Mouse (Mus musculus) telencephalon, adult 2 months (tissue): ENCODE measurements around the gene Ptprm.

ENCODE experiments used
- DNase-seq: peaks from one replicate; pipeline ENCODE4 v3.0.0-alpha.2; 2011; ENCODE audit warnings: low read depth, low spot score

Ptprm gene

DNA sequence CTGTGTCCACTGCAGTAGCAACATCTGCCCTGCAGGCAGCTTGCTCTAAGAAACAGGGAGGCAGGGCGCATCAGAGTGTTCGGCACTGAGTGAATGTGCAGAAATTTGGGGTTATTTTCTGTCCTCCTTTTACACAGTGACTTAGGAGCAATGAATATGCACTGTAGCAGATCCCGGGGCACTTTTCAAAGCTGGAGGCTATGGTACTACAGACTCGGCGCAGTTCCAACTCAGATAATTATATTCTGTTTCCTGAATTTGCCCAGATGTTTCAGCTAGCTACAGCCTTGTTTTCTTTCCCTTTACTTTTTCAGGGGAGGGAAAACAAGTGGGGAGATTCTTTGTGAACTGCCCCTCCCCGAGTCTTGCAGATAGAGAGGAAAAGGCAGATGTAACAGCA lies 281.1 kb downstream of the Ptprm start:
- DNase-seq, result no peak

DNA sequence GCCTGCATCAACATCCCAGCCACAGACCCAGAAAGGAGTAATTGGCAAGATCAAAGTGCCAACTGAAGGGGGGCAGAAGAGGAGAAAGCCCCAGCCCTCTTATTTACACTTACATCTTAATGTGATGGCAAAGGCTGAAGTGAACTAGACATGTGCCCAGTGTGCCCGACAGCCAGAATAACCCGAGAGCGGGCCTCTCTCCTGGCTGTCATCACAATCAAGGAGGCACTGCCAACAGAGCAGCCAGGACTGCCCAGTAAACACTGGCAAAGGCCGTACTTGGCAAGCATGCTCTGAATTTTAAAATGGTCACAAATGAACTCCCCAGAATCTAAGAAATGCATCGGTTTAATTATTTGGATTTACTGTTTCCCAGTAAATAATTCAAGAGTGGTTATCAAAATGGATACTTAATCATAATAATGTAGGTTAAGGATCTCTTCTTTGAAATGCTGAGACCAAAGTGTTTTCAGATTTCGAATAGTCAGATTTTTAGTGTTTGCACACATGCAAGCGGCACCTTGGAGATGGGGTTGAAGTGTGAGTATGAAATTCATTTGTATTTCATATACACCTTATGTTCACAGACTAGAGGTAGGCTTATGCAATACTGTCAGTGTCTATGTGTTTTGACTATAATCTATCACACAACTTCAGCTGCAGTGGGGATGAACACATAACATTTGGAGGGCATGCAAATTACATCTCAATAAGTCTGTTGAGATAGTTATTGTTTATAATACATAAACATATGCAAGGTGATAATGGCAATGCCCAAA lies 282.8 kb downstream of the Ptprm start:
- DNase-seq, result no peak

DNA sequence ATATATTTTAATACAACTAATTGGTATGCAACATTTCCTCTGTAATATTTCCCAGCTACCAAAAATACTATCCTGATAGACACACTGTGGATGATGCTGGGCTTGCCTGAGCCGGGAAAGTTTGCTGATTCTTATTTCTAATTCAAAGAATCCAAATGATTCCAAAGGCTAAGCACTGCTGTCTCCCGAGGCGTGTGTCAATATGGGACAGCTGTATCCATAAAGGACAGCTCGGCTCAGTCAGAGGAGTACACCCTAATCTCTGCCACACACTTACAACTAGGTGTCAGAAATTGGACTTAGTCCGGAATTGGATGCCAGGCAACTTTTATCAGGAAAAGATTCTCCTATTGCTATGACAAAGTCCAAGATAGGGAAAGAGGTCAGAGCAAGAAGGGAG lies 290.6 kb downstream of the Ptprm start:
- DNase-seq, result no peak

DNA sequence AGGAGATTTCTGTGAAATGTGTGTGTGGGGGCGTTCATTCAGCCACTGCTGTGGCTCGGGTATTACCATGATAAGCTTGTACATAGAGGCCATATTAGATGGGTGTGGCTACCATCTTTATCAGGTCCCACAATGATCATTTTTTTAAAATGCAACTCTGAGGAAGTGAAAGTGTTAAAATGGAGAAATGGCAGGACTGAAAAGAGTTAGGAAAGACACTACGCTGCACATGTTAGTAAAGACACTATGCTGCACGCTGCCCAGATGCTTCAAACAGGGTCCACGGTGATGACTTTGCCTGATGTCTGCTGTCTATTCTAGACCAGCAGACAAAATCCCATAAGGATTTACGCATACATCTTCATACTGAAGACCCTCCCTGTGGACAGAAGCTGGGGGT lies 298.6 kb downstream of the Ptprm start:
- DNase-seq, result no peak

DNA sequence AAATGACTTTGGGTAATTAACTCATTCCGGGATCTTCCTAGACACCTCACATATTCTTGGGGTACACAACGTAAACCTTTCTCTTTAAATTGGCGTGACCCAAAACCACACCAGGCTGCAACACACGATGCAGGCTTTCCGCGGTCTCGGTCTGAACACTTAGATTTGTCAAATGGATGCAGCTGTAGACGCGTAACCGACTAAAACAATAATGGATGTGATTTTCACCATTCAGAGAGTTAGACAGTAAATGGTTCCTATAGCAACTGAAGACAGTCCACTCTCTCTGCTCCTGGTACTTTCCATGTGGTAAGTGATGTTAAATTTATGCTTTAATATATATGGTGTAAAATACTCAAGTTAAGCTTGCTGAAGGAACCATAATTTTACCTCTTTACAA lies 300.1 kb downstream of the Ptprm start:
- no peak for DNase-seq

DNA sequence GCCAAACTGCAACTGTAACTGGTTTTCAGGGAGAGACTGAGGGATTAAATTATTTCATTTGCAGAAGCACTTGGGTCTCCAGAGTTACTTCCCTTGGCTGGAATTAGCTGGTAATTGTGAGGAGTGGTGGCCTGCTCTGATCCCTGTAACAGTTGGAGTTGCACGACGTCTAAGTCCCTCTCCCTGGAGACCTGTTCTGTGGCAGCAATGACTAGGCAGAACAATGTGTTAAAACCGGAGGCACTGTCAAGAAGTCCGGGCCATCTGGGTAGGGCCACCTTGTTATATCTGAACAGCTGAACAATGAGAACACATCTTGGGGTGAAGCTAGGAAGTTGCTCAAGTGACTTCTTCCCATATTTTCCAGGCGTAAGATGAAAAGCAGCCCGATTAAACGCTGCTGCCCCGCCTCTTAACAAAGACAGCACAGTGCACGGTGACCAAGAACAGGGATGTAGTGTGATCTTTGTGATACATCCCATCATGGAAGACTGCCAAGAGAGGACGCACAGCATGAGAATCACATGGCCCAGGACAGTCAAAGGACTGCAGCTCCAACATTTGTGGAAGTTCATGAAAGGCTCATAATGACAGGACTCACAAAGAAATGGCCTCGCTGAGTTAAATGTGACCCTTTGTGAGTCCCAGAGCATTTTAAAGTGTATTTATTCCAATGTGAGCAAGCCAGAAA lies 301.5 kb downstream of the Ptprm start:
- DNase-seq, result no peak

DNA sequence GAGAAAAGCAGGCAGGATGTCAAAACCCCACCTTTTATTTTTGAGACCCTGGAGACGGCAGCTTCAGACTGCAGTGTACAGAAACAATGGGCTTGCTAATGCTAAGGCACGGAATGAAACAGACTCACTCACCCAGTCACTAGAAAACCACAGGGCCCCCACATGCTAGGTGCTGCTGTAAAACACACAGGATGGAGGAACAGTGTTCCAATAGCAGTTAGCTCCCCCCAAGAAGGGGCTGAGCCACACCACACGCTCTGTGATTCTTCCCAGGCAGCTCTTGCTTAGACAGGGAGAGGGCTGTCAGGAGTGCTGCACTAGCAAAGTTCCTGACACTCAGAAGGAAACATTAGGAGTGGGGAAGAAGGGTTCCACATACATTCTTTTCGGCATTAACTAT lies 306.6 kb downstream of the Ptprm start:
- DNase-seq, result no peak

DNA sequence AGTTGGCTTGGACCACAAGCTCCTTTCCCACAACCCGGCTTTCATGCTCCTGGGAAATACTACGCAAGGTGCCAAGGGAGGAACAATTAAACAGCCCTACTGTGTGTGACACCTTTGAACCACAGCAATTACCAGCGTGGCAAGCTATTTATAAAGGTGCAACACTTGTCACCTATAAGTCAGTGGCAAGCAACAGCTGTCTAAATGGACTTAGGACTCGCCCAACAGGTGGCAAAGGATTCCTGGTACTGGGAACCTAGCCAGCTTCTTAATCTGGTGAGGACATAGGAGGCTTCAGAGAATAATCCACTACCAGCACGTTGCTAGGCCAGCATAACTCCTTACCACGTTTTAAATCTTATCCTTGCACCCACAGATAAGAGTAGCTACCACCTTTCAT lies 315.7 kb downstream of the Ptprm start:
- DNase-seq, result no peak

DNA sequence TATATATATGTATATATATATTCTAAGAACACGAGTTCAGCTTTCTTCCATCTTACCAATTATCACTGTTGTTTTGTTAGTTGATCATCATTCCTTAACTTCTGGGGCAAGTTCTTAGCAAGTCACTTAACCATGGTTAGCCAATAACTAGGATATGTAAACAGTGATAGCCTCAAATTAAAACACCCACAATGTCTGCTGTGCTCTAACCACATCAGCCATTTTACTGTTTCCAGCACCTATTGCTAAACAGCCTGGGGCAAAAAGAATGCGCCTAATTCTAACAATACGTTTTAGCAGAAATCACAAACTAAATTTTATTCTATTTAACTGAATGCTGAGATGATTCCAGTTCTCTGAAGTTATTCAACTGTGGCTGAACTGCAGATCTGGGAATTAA lies 320.7 kb downstream of the Ptprm start:
- DNase-seq, result no peak

DNA sequence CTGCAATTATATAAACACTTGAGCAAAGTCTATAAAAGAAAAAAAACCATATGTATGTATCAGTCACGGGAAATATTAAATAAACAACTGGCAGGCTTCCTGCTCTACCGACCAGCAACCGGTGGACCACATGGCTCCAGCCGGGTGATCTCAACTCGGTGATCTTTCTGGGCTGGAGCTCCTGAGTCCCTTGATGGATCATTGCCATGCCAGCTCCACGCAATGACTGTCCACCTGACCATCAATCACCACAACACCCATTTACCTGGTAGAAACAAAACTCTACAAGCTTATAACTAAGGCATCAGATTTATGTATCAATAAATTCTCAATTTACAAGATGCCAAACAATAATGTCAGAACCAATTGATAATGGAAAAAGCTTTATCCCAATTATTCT lies 322.2 kb downstream of the Ptprm start:
- no peak for DNase-seq

DNA sequence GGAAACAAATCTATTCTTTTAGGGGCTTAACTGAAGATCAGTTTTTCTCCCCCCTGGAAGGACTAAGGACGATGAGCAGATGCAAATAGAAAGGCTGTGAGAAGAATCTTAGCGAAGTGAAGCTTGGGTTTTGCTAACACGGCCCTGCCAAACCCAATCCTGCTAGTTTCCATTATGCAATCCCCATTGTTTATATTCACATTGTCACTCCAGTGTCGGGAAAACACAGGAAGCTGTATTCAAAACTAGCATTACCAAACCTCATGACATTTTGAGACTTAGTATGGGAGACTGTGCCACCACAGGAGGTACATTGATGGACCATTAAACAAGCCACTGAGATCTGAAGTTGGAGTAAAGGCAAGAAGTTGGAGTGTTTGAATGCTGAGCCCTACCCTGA lies 322.9 kb downstream of the Ptprm start:
- DNase-seq, result no peak

DNA sequence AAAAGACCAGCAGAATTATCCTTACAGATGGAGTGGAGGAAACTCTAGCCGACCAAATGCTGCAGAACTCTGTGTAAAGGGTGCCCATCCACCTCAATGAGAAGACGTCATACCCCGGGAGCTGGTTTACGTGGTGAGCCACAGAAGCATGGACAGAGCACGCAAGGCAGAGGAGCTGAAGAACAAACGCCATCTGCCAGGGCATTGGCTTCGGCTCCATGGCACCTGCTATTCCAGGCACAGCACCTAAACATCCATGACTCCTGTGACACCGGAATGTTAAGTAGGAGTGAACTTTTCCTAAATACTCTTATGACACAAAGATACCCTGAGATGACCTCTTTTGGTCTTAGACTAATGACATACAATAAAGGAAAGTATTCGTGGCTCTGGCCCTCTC lies 327.0 kb downstream of the Ptprm start:
- DNase-seq, result no peak

DNA sequence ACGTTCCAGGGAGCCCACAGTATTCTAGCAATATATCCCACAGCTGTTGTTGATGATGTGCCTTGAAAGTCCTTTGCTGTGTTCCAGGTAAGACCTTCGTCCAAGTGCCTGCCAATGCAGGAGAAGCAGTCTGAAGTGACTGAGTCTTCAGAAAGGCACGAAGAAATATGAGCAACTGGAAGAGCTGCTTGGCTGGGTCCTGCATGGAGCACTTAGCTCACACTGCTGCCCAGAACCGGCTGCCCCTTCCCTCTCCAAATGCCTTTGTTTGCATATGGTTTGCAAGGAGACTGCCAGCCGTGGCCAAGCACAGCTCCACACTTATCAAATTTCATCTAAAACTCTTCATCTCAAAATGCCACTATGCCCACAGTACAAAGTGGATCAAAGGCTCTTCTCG lies 337.8 kb downstream of the Ptprm start:
- no peak for DNase-seq

DNA sequence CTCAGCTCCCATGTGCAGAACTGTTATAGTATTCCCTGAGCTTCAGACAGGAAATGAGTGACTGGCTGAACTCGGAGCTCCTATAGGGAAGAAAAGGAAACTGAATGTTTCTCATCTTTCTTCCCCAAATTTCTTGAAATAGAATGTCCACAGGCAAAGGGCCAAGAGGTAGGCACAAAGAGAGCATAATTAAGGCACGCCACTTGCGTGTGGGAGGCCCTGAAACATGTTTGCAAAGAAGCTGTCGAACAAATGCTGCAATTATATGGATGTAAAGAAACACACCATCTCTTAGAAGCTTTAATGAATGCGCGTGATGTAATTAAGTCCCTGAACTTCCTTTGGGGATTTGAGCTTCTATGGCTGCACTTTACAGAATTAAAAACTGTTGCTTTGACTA lies 341.0 kb downstream of the Ptprm start:
- DNase-seq, result peak; percentile 78

DNA sequence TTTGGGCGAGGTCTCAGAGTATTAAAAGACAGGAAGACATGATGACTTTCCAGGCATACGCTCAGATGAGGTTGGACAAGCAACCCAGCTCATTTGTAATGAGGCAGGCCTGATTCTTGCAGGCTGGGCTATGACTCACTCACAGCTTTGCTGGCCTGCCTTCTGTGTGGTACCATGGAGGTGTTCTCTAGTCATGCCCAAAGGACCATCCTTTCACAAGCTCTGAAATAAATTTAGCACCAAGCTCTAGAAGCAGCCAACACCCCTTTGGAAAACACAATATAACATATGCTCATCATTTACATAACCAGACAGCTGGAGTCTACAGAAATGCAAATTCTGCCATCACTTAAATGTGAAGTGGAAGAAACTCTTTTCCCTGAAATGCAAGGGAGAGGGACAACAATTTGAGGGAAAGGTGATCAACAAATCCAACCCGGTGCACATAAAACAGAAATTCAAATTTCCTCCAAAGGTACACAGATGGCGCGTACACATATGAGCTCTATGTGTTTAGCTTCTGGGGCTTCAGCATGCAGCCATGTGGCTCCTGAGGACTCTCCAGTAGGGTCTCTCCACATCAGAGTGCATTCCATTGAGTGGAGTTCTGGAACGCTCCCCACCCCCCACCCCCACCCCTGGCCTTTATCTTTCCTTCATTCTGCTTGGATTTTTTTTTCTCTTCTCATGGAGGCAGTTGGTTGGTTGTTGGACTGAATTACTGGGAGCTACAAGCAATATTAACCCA lies 342.2 kb downstream of the Ptprm start:
- peak; percentile 97 for DNase-seq

DNA sequence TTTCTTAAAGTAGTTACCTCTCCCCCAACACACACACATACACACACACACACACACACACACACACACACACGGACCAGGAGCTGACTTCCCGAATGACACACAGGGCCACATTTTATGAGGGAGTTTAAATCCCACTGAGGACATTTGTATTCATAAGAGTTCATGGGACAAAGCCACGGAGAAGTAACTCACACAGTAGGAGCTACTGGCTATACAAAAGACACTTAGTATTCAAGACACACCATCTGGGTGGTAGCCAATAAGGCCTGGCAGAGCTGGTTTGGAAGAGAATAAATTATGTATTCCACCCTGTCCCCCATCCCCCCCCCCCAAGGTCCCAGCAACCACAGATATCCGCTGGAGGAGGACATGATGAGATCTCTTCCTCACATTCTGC lies 344.1 kb downstream of the Ptprm start:
- DNase-seq, result no peak

DNA sequence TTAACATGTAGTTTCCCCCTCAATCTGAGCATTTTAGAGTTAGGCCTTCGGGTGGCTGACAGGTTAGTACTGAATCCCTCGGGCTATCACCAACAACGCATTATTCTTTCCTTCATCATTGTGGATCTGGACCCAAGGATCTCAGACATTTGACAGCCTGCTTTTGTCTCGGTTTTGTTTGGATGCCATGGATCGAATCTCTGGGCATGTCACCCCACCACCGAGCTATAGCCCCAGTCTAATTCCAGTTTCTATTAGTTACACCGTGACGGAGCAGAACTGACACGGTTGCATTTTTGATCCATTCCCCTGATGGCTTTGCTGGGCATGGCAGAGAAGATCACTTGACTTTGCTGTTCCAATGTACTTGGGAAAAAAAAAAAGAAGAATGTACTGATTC lies 346.1 kb downstream of the Ptprm start:
- no peak for DNase-seq

DNA sequence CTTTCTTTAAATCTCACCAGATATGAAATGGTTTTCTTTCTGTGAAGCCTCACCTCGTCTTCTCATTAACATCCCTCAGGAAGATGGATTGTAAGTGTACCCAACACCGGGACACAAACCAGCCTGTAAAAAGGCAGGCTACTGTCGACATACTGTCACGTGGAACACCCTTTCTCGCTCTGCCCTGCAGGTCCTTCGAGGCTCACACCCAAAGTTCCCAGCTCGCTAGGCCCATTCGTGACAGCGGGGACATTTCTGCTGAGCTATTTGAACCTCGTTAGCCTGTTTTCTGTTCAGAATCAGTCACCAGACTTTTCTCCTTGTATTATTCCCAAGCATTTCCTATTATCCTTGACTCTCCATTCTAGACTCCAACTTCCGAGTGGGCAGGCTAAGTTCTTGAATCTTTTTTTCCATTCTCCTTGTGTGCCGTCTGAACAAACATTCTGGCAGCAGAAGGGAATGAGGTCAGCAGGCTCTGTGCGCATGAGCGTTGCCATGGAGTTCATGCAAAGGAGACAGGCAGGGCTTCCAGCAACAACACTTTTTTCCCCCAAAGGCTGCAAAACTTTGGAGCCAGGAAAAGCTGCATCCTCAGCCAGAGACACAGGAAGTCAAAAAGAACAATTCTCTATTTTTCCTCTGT lies 347.4 kb downstream of the Ptprm start:
- DNase-seq, result peak; percentile 83

DNA sequence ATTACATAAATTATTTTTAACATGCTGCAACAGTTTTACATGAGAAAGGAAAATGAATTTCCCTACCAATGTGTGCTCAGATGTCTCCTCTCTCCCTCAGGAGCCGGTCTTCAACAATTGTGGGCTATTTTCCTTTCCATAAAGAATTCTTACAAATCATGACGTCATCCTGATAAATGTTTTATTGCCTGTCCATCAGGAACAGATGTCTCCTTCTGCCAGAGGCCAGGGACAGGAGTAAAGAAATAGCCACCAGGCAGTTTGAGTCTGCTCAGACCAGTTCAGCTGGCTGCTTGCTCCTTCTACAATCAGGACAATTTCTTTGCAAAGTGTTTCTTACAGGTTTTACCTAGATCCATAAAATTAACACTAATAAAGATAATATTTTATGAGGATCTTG lies 357.4 kb downstream of the Ptprm start:
- DNase-seq, result no peak

DNA sequence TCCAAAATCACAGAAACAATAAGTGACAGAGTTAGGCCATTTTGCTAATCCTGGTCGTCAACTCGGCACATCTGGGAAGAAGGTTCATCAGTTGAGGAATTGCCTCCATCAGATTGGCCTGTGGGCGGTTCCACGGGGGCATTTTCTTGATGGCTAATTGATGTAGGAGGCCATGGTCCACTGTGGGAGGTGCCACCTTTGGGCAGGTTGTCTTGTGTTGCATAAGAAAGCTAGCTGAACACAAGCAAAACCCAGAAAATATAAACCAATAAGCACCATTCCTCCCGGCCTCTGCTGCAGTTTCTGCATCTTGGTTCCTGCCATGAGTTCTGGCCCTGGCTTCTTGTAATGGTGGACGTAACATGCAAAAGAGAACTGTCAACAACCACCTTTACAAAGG lies 358.2 kb downstream of the Ptprm start:
- DNase-seq, result no peak

DNA sequence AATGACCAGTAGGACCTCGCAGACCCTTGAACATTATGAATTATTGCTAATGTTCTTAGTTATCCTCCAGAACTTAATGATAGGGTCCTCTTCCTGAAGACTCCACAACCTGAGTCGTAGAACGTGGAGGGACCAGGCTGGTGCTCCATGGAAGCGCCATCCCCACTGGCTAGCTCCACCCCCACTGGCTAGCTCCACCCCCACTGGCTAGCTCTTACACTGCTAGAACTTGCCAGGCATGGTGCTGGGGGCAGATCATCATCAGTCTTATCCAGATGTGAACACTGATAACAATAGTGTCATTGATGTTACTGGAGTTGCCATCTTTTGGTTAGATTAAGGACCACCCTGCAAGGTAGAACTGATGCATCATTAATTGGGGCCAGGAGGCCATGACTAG lies 362.4 kb downstream of the Ptprm start:
- no peak for DNase-seq

DNA sequence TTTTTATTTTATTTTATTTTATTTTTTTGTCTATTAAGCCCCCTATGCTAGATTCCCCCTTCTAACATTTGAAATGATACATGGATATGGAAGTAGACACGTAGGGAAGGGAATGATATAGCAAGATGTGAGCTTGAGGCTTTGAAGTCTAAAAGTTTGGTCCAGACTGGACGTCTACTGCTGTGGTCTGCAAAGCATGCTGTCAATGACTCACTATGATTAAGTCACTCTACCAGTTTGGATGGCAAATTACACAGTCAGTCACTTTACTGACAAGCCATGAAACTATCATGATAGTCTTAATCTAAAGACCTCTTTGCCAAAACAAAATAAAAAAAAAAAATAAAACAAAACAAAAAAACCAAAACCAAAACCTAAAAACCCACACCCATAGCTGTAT lies 363.5 kb downstream of the Ptprm start:
- no peak for DNase-seq
